Mouse (Mus musculus) cortical plate, adult 2 months (tissue): ENCODE measurements around the gene Gm42669. TPM values are rescaled to one million over a fixed set of nuclear protein-coding genes. Genes with fewer than 3 reads are reported as not detected.

Source experiments
- H3K27ac ChIP-seq: fragments of 200-500 bp; 2 replicates; pipeline ENCODE4 v1.5.1; 2012; ENCODE audit warnings: low read length, control low read depth, inconsistent platforms; ENCODE audit not compliant: insufficient read depth
- H3K4me1 ChIP-seq: fragments of 200-500 bp; 2 replicates; pipeline ENCODE4 v1.6.1; 2011; ENCODE audit warnings: low read length; ENCODE audit not compliant: control insufficient read depth, insufficient read depth
- H3K4me3 ChIP-seq: fragments of 200-500 bp; 2 replicates; pipeline ENCODE4 v1.5.1; 2011; ENCODE audit warnings: mild to moderate bottlenecking, low read length, control low read depth; ENCODE audit not compliant: insufficient read depth
- CTCF ChIP-seq: fragments of 200-500 bp; IDR thresholded peaks from 2 replicates; pipeline ENCODE4 v1.5.1; 2011; ENCODE audit warnings: mild to moderate bottlenecking, control low read depth, low read length; ENCODE audit not compliant: insufficient read depth; ENCODE audit errors: extremely low read depth
- POLR2A ChIP-seq: fragments of 200-500 bp; IDR thresholded peaks from 2 replicates; pipeline ENCODE4 v1.6.1; 2011; ENCODE audit warnings: mild to moderate bottlenecking, low read length, control low read depth; ENCODE audit not compliant: insufficient read depth; ENCODE audit errors: extremely low read depth
- polyA plus RNA-seq: library from polyadenylated mRNA; depleted of rRNA; stranded (reverse); fragments of >200 nt; gene quantifications from 2 replicates; pipeline ENCODE4 v1.2.3, GENCODE M21; 2012; rRNA removed

Gene Gm42669
- polyA plus RNA-seq, result 0.89 and 0.96 TPM in 2 replicates

DNA sequence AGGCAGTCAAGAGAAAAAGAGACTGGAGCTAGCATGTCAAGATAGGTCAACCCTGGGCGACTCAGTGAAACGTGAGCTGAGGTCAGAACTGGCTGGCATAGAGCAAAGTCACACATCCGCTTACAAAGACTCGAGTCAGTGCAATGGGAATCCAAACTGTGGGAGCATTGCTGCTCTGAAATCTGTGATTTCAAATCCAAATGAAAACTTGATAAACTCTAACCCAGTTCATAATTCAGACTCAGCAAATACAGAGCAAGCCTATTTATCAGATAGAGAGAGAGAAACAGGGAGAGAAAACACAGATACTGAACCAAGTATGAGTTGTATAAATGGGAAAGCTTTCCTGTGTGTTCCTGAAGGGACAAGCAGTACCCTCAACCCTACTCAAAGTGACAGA is at the start of gene Gm42669:
Gene Gm42669 (plus strand): TSS at position 301 of the 400 bp plus-strand sequence.
- Histone ChIP-seq H3K27ac (no peak within 1 kb of the TSS), H3K4me3 (no peak within 1 kb of the TSS), H3K4me1 (peaks cover 4% of the 10 kb centered on the region)
- TF ChIP-seq CTCF (no peak), POLR2A (no peak)

DNA sequence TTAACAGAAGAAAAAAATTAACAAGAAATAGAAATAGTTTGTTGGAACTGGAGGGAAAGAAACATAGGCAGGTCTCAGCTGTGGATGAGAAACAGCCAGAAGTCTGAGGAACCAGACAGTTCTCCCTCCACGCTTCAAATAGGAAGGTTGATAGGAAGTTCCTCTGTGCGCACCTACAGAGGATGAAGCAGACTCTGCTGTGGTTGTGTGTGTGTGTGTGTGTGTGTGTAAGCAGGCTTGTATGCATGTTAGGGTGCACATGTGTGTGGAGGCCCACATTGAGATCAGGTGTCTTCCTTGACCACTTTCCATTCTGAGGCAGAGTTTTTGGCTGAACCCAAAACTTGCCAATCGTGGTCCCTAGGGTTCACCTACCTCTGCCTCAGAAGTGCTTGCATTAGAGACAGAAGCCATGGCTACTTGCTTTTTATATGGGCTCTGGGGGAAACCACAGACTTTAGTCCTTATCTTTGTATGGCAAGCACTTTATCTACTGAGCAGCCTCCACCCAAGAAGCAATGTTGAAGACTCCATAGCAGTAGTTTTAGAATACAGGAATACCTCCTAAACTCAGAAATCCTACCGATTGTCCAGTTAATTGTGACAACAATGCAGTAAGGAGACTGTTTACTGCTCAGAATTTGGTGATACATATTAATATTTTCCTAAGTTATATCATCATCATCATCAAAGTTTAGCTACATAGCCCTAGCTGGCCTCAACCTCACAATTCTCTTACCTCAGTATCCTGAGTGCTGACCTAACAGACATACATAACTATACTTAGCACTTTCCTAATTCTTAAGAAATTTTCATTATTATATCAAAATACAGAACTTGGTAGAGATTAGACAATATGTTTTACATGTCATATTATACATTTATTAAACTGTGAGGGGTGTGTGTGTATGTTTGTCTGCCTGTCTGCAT is 45.0 kb upstream of the Gm42669 start:
- no peak for TF ChIP-seq POLR2A
- no peak for TF ChIP-seq CTCF
- H3K4me1 ChIP-seq, result peaks cover 2% of the 10 kb centered on the region; the same call in 1 of the 2 replicates
- H3K27ac ChIP-seq, result no peak overlapping the region
- H3K4me3 ChIP-seq, result no peak overlapping the region

DNA sequence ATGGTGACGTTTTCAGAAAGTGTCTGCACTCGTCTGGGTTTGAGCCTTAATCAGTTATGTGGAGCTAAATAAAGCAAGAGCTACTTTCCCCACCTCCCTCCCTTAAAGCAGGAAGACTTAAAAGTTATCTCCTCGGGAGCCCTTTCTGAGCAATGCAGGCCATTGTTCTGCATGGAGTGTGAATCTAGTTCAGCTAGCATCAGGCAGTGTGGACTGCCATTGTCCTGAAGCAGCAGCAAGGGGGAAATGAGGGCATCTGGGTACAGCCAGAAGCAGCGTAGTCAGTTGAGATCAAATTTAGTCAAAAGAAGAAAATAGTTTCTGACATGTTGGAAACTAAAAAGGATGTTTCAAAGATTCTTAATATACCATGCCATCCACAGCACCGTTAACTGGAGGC is 40.9 kb upstream of the Gm42669 start:
- peaks cover 2% of the 10 kb centered on the region; the same call in 1 of the 2 replicates for H3K4me1 ChIP-seq
- H3K27ac ChIP-seq, result no peak overlapping the region
- no peak overlapping the region for H3K4me3 ChIP-seq
- TF ChIP-seq POLR2A, result no peak
- TF ChIP-seq CTCF, result no peak

DNA sequence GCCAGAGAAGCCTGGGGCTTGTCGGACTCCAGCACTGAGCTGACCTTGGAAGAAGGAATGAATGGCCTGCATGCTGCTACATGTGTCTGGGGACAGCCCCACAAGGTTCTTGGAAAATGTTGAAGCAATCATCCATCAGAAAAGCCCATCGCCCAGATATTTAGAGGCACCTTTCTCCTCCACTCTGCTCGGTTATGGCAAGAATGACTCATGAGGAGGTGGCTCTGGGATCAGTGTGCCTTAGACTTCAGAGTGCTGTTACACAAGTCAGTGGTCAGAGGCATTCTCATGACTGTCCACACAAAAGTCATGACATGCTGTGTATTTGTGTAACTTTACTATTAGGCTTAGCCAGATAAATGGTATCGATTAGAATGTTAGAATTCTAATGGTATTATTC is 40.3 kb upstream of the Gm42669 start:
- H3K27ac ChIP-seq, result no peak overlapping the region
- no peak overlapping the region for H3K4me3 ChIP-seq
- TF ChIP-seq POLR2A, result no peak
- no peak for TF ChIP-seq CTCF
- peaks cover 2% of the 10 kb centered on the region; the same call in 1 of the 2 replicates for H3K4me1 ChIP-seq

DNA sequence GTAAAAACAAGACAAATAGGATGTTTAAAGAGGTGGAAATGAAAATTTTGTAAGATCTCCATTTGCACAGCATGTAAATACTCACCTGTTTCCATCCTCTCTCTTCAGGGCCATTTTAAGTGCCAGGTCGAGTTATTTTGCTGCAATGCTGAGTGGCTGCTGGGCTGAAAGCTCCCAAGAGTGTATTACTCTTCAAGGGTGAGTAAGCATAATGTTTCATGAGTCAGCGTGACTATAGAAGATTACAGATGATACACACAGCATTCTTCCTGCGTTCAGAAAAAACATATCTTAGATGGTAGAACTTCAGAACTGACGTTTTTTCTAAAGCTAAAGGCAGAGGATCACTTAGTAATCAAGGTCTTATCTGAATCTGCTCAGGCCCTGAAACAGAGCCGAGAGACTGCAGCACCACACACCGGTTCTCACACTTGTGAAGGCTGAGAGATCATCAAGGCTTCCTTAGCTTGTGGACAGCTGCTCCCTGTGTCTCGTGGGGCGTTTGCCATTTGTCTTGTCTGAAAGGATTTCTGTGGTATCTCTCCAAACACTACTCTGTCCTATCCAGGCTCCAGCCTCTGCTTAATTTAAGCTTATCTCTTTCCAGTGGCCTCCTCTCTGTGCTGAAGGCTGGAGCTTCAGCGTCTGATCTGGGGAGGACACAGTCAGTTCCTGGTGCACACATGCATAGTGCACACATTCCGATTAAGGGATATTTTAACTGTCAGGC is 36.7 kb upstream of the Gm42669 start:
- Histone ChIP-seq H3K4me1 (peaks cover 2% of the 10 kb centered on the region; the same call in 1 of the 2 replicates), H3K27ac (no peak overlapping the region), H3K4me3 (no peak overlapping the region)
- no peak for TF ChIP-seq CTCF
- TF ChIP-seq POLR2A, result no peak

DNA sequence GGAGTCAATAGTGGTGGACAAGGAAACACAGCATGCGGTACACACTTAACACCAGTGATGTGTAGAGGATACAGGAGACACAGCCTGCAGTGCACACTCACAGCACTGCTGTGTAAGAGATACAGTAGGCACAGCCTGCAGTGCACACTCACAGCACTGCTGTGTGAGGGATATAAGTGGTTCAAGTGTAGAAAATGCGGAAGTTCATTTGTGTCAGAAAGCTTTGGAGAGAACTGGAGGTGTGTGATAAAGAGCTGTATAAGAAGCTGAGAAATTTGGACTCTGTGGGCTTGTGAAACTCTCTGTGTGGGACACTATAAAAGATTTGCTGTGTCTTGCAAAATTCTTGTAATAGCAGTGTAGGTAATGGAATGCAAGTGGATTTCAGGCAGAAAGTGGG is 27.2 kb upstream of the Gm42669 start:
- no peaks in the 10 kb centered on the region for H3K4me1 ChIP-seq

DNA sequence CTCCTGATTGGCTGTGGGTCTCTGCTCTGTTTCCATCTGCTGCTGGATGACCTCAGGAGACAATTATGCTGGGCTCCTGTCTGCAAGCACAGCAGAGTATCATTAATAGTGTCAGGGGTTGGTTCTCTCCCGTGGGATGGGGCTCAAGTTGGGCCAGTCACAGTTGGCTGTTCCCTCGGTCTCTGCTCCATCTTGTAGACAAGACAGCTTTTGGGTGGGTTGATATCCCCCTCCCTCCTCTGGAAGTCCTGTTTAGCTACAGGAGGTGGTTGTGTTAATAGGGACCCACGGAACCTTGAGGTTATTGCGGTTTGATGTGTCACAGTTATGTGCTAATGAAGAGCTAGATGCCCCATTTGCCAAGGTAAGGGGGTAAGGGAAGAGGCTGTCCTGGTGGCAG is 18.4 kb upstream of the Gm42669 start:
- no peak overlapping the region for H3K27ac ChIP-seq
- no peak overlapping the region for H3K4me3 ChIP-seq
- TF ChIP-seq CTCF (no peak), POLR2A (no peak)
- peaks cover 1% of the 10 kb centered on the region for H3K4me1 ChIP-seq

More for the DNA sequence above, 27.2 kb upstream of the Gm42669 start:
- no peak overlapping the region for H3K4me3 ChIP-seq
- H3K27ac ChIP-seq, result no peak overlapping the region
- TF ChIP-seq POLR2A, result no peak
- no peak for TF ChIP-seq CTCF

DNA sequence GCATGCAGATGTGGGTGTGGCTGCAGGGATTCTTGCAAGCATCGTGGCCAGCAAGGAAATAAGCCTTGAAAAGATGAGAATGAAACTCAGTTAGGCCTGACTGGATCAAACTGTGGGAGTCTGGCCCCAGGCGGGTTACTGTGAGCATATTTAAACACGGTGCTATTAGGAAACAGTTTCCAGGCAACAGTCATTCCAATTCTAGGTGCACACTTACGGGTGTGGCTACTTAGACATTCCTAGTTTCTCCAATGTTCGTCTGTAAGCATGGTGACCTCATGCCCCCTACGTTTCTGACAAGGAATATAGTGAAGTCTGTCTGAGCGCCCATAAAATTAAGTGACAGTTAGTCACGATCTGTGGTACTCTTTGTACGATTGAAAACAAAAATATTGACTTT is 16.4 kb upstream of the Gm42669 start:
- H3K4me3 ChIP-seq, result no peak overlapping the region
- H3K27ac ChIP-seq, result no peak overlapping the region
- H3K4me1 ChIP-seq, result peaks cover 1% of the 10 kb centered on the region
- TF ChIP-seq CTCF, result no peak
- no peak for TF ChIP-seq POLR2A

DNA sequence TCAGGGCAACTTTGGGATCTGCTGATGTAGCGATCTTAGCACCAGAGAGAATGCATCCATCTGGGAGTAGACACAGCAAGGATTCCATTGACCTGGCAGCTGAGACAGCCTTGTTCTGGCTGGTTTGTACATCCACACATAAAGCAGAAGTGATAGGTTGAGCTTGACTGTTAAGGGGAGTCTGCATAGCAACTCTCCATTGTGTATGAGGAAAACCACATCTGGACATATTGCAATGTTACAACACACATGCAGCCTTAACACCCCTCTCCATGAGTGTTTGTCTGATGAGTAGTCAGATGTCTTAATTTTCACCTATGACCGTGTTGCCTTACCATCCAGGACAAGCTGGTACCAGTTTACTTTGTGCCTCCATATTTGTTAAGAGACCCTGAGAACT is 14.9 kb upstream of the Gm42669 start:
- Histone ChIP-seq H3K4me1 (peaks cover 1% of the 10 kb centered on the region), H3K27ac (no peak overlapping the region), H3K4me3 (no peak overlapping the region)
- TF ChIP-seq CTCF, result no peak

DNA sequence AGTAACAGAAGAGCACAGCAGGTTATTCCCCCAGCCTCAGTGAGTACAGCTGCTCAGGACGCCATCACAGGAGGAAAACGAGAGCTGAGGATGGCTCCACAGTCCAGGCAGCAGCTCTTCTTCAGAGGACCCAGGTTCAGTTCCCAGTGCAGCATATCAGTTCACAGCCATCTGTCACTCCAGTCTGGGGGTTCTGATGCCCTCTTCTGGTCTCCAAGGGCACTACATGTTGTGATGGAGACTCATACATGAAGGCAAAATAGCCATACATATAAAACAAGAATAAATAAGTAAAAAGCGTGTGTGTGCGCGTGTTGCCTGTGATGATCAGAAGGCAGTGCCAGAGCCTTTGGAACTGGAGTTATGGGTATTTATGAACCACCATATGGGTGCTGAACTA is 12.7 kb upstream of the Gm42669 start:
- TF ChIP-seq POLR2A, result no peak
- TF ChIP-seq CTCF, result no peak
- H3K4me3 ChIP-seq, result no peak overlapping the region
- peaks cover 1% of the 10 kb centered on the region for H3K4me1 ChIP-seq
- H3K27ac ChIP-seq, result no peak overlapping the region
